In the genomic region with DNA sequence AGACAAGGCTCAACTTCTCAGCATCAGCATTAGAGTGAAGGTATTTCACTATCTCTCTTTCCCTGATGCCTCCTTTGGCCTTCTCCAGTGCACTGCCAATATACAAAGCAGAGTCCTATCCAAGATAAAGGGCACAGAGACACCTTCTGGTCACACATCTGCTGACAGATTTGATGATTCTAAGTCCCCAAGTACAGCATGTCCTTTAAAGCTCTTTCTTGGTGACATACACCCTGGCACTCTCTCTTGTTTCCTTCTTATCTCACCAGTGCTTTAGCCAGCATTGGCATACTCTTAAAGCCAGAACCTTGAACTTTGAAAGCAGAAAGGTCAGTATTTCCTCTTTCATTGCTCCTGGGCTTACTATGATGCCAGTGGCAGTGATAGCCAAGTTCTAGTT, we compare ENCODE assay signal across 17 mouse cellular contexts.
A peak's percentile ranks its signal among the peaks of the same experiment; 100 is the strongest.
DNase-seq lines count a peak whose midpoint lies in the region.
"Had no signal": no experiment of that assay in that cellular context is flagged by ENCODE, and none has a peak within 500 bp of the region (broad histone marks: within the 10 kb centered on the region; RNA-seq: fewer than 3 reads in every experiment).

No protein-coding gene starts in this region.

- peak; percentile 51 for DNase-seq in adrenal gland, adult 2 months
- no peak for DNase-seq in adrenal gland, postnatal 25 days
- peak; percentile 8 for DNase-seq in adrenal gland, adult 8-10 months
- peak; percentile 12 for DNase-seq in adrenal gland, postnatal 14 days
- no peak for DNase-seq in left cerebral cortex, adult 8-10 months (ENCODE audit: low spot score in 2 of 2)
- DNase-seq in lung, postnatal 36 days, result no peak
- DNase-seq: B cell, adult 2 months; cerebellum, adult 11 months; cerebellum, adult 2 months; cerebellum, adult 9-11 months; cerebellum, postnatal 25 days; forebrain, postnatal 0 days; gastrocnemius, adult 2 months; gastrocnemius, postnatal 14 days; heart, adult 18-20 months; heart, postnatal 4 days; kidney, adult 18-20 months had no signal

Comparison
In these comparisons a context has a peak if more than half of its experiments do, and no peak if none do; other contexts are left out.
1. DNase-seq: peak in adrenal gland, adult 2 months (single experiment), adrenal gland, adult 8-10 months (single experiment) and adrenal gland, postnatal 14 days (single experiment); none in adrenal gland, postnatal 25 days (single experiment), left cerebral cortex, adult 8-10 months (0 of 2) and lung, postnatal 36 days (single experiment).